In genomic region chr8:70439848-70440179, GRCm38 (mm10) we compare ENCODE assay signal across 8 mouse cellular contexts. TPM values are rescaled to one million over a fixed set of nuclear protein-coding genes. Genes with fewer than 3 reads are reported as not detected.
DNase-seq lines count a peak whose midpoint lies in the region; ATAC-seq and TF ChIP-seq lines count a peak whose summit lies in the region.

No protein-coding gene starts in this region.

- TF ChIP-seq CTCF in heart, adult 2 months (IDR thresholded peaks at IDR 0.05) = no peak
- TF ChIP-seq CTCF in thymus, adult 2 months (IDR thresholded peaks at IDR 0.05; ENCODE audit: borderline replicate concordance, control insufficient read depth, extremely low read depth, insufficient read depth, low read length, poor library complexity) = no peak
- TF ChIP-seq CTCF in stomach, postnatal 0 days (IDR thresholded peaks at IDR 0.05; ENCODE audit: low read depth) = no peak

- peaks cover 6% of the 10 kb centered on the region; the same call in 1 of the 2 replicates for H3K79me2 ChIP-seq in heart, adult 2 months (replicated peaks; ENCODE audit: control insufficient read depth, insufficient read depth, low read length)

- H3K36me3 ChIP-seq in heart, adult 2 months (ENCODE audit: control insufficient read depth, insufficient read depth, low read length) = no peaks in the 10 kb centered on the region
- H3K36me3 ChIP-seq in thymus, adult 2 months (ENCODE audit: control insufficient read depth, insufficient read depth, low read length) = no peaks in the 10 kb centered on the region
- H3K36me3 ChIP-seq in liver, embryonic 11.5 days (ENCODE audit: control insufficient read depth, insufficient read depth, low read length) = no peaks in the 10 kb centered on the region
- no peaks in the 10 kb centered on the region for H3K36me3 ChIP-seq in stomach, postnatal 0 days (ENCODE audit: control insufficient read depth, insufficient read depth, low read length)

- peak overlapping the region; percentile 76 for H3K4me3 ChIP-seq in heart, adult 2 months
- peak overlapping the region; percentile 43 for H3K4me3 ChIP-seq in thymus, adult 2 months (ENCODE audit: control insufficient read depth, insufficient read depth, low read length)
- H3K4me3 ChIP-seq in liver, embryonic 11.5 days (ENCODE audit: low read depth, low read length) = peak overlapping the region; percentile 70
- H3K4me3 ChIP-seq in stomach, postnatal 0 days (ENCODE audit: low read depth, low read length) = peak overlapping the region; percentile 69

- TF ChIP-seq POLR2A in heart, adult 2 months (IDR thresholded peaks at IDR 0.05; ENCODE audit: insufficient read depth, low read depth, low read length) = no peak; the same call in 1 of the 2 replicates
- no peak for TF ChIP-seq POLR2A in thymus, adult 2 months (IDR thresholded peaks at IDR 0.05; ENCODE audit: control insufficient read depth, extremely low read depth, insufficient read depth, low read length, poor library complexity)

- H3K9ac ChIP-seq in heart, adult 2 months (ENCODE audit: low read depth, low read length) = peak overlapping the region; percentile 40
- H3K9ac ChIP-seq in liver, embryonic 11.5 days (ENCODE audit: low read depth, low read length) = peak overlapping the region; percentile 60
- no peak overlapping the region for H3K9ac ChIP-seq in stomach, postnatal 0 days (ENCODE audit: low read length)

- WGBS in heart, adult 2 months = 1% methylated on average over 7 of the region's 7 CpGs
- WGBS in thymus, adult 2 months = 3% methylated on average over 7 of the region's 7 CpGs
- 7% methylated on average over 7 of the region's 7 CpGs for WGBS in liver, embryonic 11.5 days
- 0% methylated on average over 7 of the region's 7 CpGs for WGBS in stomach, postnatal 0 days

- H3K4me2 ChIP-seq in liver, embryonic 11.5 days = peak overlapping the region; percentile 90
- peak overlapping the region; percentile 53 for H3K4me2 ChIP-seq in stomach, postnatal 0 days (replicated peaks; ENCODE audit: low read depth)

- no peak for DNase-seq in heart, adult 2 months
- DNase-seq in heart, adult 9 months (ENCODE audit: low spot score in 2 of 2) = no peak
- no peak for DNase-seq in thymus, adult 2 months
- DNase-seq in thymus, postnatal 0 days (ENCODE audit: low spot score) = no peak
- no peak for DNase-seq in liver, embryonic 11.5 days (ENCODE audit: low spot score)
- DNase-seq in stomach, postnatal 0 days (ENCODE audit: low spot score) = no peak
- DNase-seq in right cerebral cortex, postnatal 10 days (ENCODE audit: low spot score in 2 of 2) = no peak
- no peak for DNase-seq in urinary bladder, postnatal 36 days (ENCODE audit: low spot score in 2 of 2)

- H3K27ac ChIP-seq in heart, adult 2 months = peak overlapping the region; percentile 63
- no peak overlapping the region for H3K27ac ChIP-seq in thymus, adult 2 months (ENCODE audit: control insufficient read depth, insufficient read depth, low read length)
- H3K27ac ChIP-seq in liver, embryonic 11.5 days (ENCODE audit: low read depth, low read length) = peak overlapping the region; percentile 47
- H3K27ac ChIP-seq in stomach, postnatal 0 days (replicated peaks) = no peak overlapping the region

- H3K9me3 ChIP-seq in liver, embryonic 11.5 days (ENCODE audit: control insufficient read depth, low read length) = no peaks in the 10 kb centered on the region
- no peaks in the 10 kb centered on the region for H3K9me3 ChIP-seq in stomach, postnatal 0 days (ENCODE audit: control insufficient read depth, low read length)

- peaks cover 3% of the 10 kb centered on the region for H3K4me1 ChIP-seq in heart, adult 2 months (ENCODE audit: control insufficient read depth, insufficient read depth, low read length)
- peaks cover 10% of the 10 kb centered on the region for H3K4me1 ChIP-seq in thymus, adult 2 months (replicated peaks; ENCODE audit: control insufficient read depth, insufficient read depth, low read length)
- H3K4me1 ChIP-seq in liver, embryonic 11.5 days (replicated peaks; ENCODE audit: control insufficient read depth, insufficient read depth, low read length) = peaks cover 6% of the 10 kb centered on the region
- no peaks in the 10 kb centered on the region for H3K4me1 ChIP-seq in stomach, postnatal 0 days (replicated peaks; ENCODE audit: control insufficient read depth, insufficient read depth)

- intact Hi-C loops in heart, adult 2 months (cut with DNase I) = loop anchor here (2.0 to 5.0 kb wide), 3 partner anchors 37 to 63 kb away; partner anchors contain the start of gene Klhl26

- ATAC-seq in liver, embryonic 11.5 days (replicated peaks; ENCODE audit: low FRiP score) = no peak
- ATAC-seq in stomach, postnatal 0 days (ENCODE audit: low FRiP score, low TSS enrichment) = no peak

- TF ChIP-seq EP300 in heart, adult 2 months (IDR thresholded peaks at IDR 0.05; ENCODE audit: insufficient read depth, low read depth, low read length) = no peak
- TF ChIP-seq EP300 in stomach, postnatal 0 days (optimal IDR thresholded peaks at IDR 0.05) = no peak

- H3K27me3 ChIP-seq in heart, adult 2 months (ENCODE audit: control insufficient read depth, insufficient read depth, low read length) = no peaks in the 10 kb centered on the region
- H3K27me3 ChIP-seq in thymus, adult 2 months (ENCODE audit: control insufficient read depth, insufficient read depth, low read length) = no peaks in the 10 kb centered on the region
- H3K27me3 ChIP-seq in liver, embryonic 11.5 days (replicated peaks; ENCODE audit: control insufficient read depth, insufficient read depth, low read length) = no peaks in the 10 kb centered on the region
- no peaks in the 10 kb centered on the region for H3K27me3 ChIP-seq in stomach, postnatal 0 days (ENCODE audit: control insufficient read depth, insufficient read depth, low read length)

RNA-seq across cellular contexts. Expression of gene Crtc1, which starts 0.4 kb away (rescaled TPM):
- 1 to 10 TPM; 7.4 to 8.1 TPM for total RNA-seq in heart, adult 2 months (2021)
- 13.7 and 14.9 TPM in 2 replicates for polyA plus RNA-seq in heart, adult 2 months (2012; rRNA removed)
- polyA plus RNA-seq in thymus, adult 2 months (2012; rRNA removed) = 43.9 and 49.0 TPM in 2 replicates
- polyA plus RNA-seq in thymus, postnatal 0 days (2015; fragmentation: Nextera tagmentation; extraction: Ambion mirVana) = 7.4 and 8.0 TPM in 2 replicates
- 11.3 and 13.1 TPM in 2 replicates for polyA plus RNA-seq in liver, embryonic 11.5 days (2014; fragmentation: Nextera tagmentation; extraction: Ambion mirVana)
- 8.0 and 8.4 TPM in 2 replicates for polyA plus RNA-seq in stomach, postnatal 0 days (2015; fragmentation: Nextera tagmentation; extraction: Ambion mirVana)

RNA-seq across cellular contexts. Expression of gene Klhl26, which starts 37.0 kb away (rescaled TPM):
- total RNA-seq in heart, adult 2 months (2021) = 1 to 10 TPM; 8.1 to 8.6 TPM
- polyA plus RNA-seq in heart, adult 2 months (2012; rRNA removed) = 18.8 and 21.2 TPM in 2 replicates
- polyA plus RNA-seq in thymus, adult 2 months (2012; rRNA removed) = 43.1 and 44.6 TPM in 2 replicates
- polyA plus RNA-seq in thymus, postnatal 0 days (2015; fragmentation: Nextera tagmentation; extraction: Ambion mirVana) = 8.0 and 8.4 TPM in 2 replicates
- polyA plus RNA-seq in liver, embryonic 11.5 days (2014; fragmentation: Nextera tagmentation; extraction: Ambion mirVana) = 13.0 and 16.8 TPM in 2 replicates
- polyA plus RNA-seq in stomach, postnatal 0 days (2015; fragmentation: Nextera tagmentation; extraction: Ambion mirVana) = 10.4 and 12.4 TPM in 2 replicates

RNA-seq across cellular contexts. Expression of gene Tmem59l, which starts 47.3 kb away (rescaled TPM):
- total RNA-seq in heart, adult 2 months (2021) = not detected
- polyA plus RNA-seq in heart, adult 2 months (2012; rRNA removed) = 0.21 and 0.53 TPM in 2 replicates
- 0.39 and 0.73 TPM in 2 replicates for polyA plus RNA-seq in thymus, adult 2 months (2012; rRNA removed)
- polyA plus RNA-seq in thymus, postnatal 0 days (2015; fragmentation: Nextera tagmentation; extraction: Ambion mirVana) = 0.09 and 0.10 TPM in 2 replicates
- polyA plus RNA-seq in liver, embryonic 11.5 days (2014; fragmentation: Nextera tagmentation; extraction: Ambion mirVana) = 0.87 and 1.1 TPM in 2 replicates
- 2.4 and 2.8 TPM in 2 replicates for polyA plus RNA-seq in stomach, postnatal 0 days (2015; fragmentation: Nextera tagmentation; extraction: Ambion mirVana)

RNA-seq across cellular contexts. Expression of gene Crlf1, which starts 53.1 kb away (rescaled TPM):
- total RNA-seq in heart, adult 2 months (2021) = under 1 TPM; 0.68 to 0.89 TPM
- polyA plus RNA-seq in heart, adult 2 months (2012; rRNA removed) = 0.38 and 2.3 TPM in 2 replicates
- 0.59 and 0.70 TPM in 2 replicates for polyA plus RNA-seq in thymus, adult 2 months (2012; rRNA removed)
- polyA plus RNA-seq in thymus, postnatal 0 days (2015; fragmentation: Nextera tagmentation; extraction: Ambion mirVana) = 0.10 and 0.27 TPM in 2 replicates
- 3.8 and 5.4 TPM in 2 replicates for polyA plus RNA-seq in liver, embryonic 11.5 days (2014; fragmentation: Nextera tagmentation; extraction: Ambion mirVana)
- polyA plus RNA-seq in stomach, postnatal 0 days (2015; fragmentation: Nextera tagmentation; extraction: Ambion mirVana) = 5.8 and 6.5 TPM in 2 replicates

Comparison
In these comparisons a context has a peak if more than half of its experiments do, and no peak if none do; other contexts are left out.
1. H3K27ac ChIP-seq: peak in heart, adult 2 months (single experiment) and liver, embryonic 11.5 days (single experiment); none in thymus, adult 2 months (single experiment) and stomach, postnatal 0 days (single experiment).
2. Peak in every context shown above with its lines, with median percentiles within 50 percentile points of each other: H3K4me3 ChIP-seq.